16 mouse cellular contexts compared by ENCODE assay signal in genomic region chr4:109984496-109985423, GRCm38 (mm10). TPM values are rescaled to one million over a fixed set of nuclear protein-coding genes. Genes with fewer than 3 reads are reported as not detected.
DNase-seq lines count a peak whose midpoint lies in the region; ATAC-seq lines count a peak whose summit lies in the region.
"Had no signal": no experiment of that assay in that cellular context is flagged by ENCODE, and none has a peak within 500 bp of the region (broad histone marks: within the 10 kb centered on the region; RNA-seq: fewer than 3 reads in every experiment).

No protein-coding gene starts in this region.

- WGBS in midbrain, embryonic 10.5 days = 1% methylated on average over 38 of the region's 38 CpGs
- 2% methylated on average over 38 of the region's 38 CpGs for WGBS in midbrain, embryonic 15.5 days
- WGBS in forebrain, embryonic 15.5 days = 3% methylated on average over 38 of the region's 38 CpGs

- peak; percentile 59 for DNase-seq in midbrain, embryonic 10.5 days (ENCODE audit: low spot score)
- DNase-seq in embryo, embryonic 9.5 days (ENCODE audit: extremely low spot score) = peak; percentile 30
- DNase-seq in retina, embryonic 14.5 days (ENCODE audit: low spot score) = peak; percentile 18
- DNase-seq in cerebellum, postnatal 25 days = no peak
- DNase-seq in right cerebral cortex, postnatal 14 days = no peak
- DNase-seq: adrenal gland, adult 2 months; cerebellum, postnatal 36 days; layer of hippocampus, adult 9-11 months had no signal

- peaks cover 100% of the 10 kb centered on the region for H3K27me3 ChIP-seq in midbrain, embryonic 10.5 days (ENCODE audit: low read depth, poor library complexity, severe bottlenecking)
- peaks cover 82% of the 10 kb centered on the region for H3K27me3 ChIP-seq in midbrain, embryonic 15.5 days (replicated peaks)
- peaks cover 41% of the 10 kb centered on the region for H3K27me3 ChIP-seq in forebrain, embryonic 15.5 days
- H3K27me3 ChIP-seq: CH12.LX had no signal

- peak overlapping the region; percentile 75 for H3K27ac ChIP-seq in midbrain, embryonic 10.5 days (replicated peaks)
- H3K27ac ChIP-seq in midbrain, embryonic 15.5 days = no peak overlapping the region
- H3K27ac ChIP-seq in forebrain, embryonic 15.5 days (replicated peaks) = peak overlapping the region; percentile 68
- H3K27ac ChIP-seq: kidney, postnatal 0 days; limb, embryonic 15.5 days; lung, embryonic 15.5 days had no signal

- no peak overlapping the region for H3K4me2 ChIP-seq in midbrain, embryonic 15.5 days
- peak overlapping the region; percentile 75 for H3K4me2 ChIP-seq in forebrain, embryonic 15.5 days (replicated peaks)

- ATAC-seq in midbrain, embryonic 15.5 days (replicated peaks) = no peak
- ATAC-seq in forebrain, embryonic 15.5 days (replicated peaks) = no peak

- H3K9me3 ChIP-seq in midbrain, embryonic 10.5 days (replicated peaks) = no peaks in the 10 kb centered on the region
- no peaks in the 10 kb centered on the region for H3K9me3 ChIP-seq in midbrain, embryonic 15.5 days
- H3K9me3 ChIP-seq in forebrain, embryonic 15.5 days = no peaks in the 10 kb centered on the region
- H3K9me3 ChIP-seq: limb, embryonic 15.5 days; lung, embryonic 15.5 days had no signal

- H3K36me3 ChIP-seq in midbrain, embryonic 10.5 days = peaks cover 18% of the 10 kb centered on the region
- H3K36me3 ChIP-seq in midbrain, embryonic 15.5 days (replicated peaks) = no peaks in the 10 kb centered on the region
- H3K36me3 ChIP-seq in forebrain, embryonic 15.5 days = no peaks in the 10 kb centered on the region
- H3K36me3 ChIP-seq: limb, embryonic 15.5 days; lung, embryonic 15.5 days had no signal

- no peak overlapping the region for H3K9ac ChIP-seq in midbrain, embryonic 15.5 days
- H3K9ac ChIP-seq in forebrain, embryonic 15.5 days (replicated peaks) = peak overlapping the region; percentile 45
- H3K9ac ChIP-seq: limb, embryonic 15.5 days; lung, embryonic 15.5 days had no signal

- peak overlapping the region; percentile 63 for H3K4me3 ChIP-seq in midbrain, embryonic 10.5 days
- H3K4me3 ChIP-seq in midbrain, embryonic 15.5 days = no peak overlapping the region
- H3K4me3 ChIP-seq in forebrain, embryonic 15.5 days = peak overlapping the region; percentile 55
- H3K4me3 ChIP-seq: erythroblast, embryonic 14.5 days had no signal

- peaks cover 51% of the 10 kb centered on the region for H3K4me1 ChIP-seq in midbrain, embryonic 10.5 days
- peaks cover 21% of the 10 kb centered on the region for H3K4me1 ChIP-seq in midbrain, embryonic 15.5 days
- H3K4me1 ChIP-seq in forebrain, embryonic 15.5 days = peaks cover 49% of the 10 kb centered on the region

RNA-seq across cellular contexts. Expression of gene Dmrta2, which starts 6.9 kb away (rescaled TPM):
- 2.3 and 2.4 TPM in 2 replicates for polyA plus RNA-seq in midbrain, embryonic 10.5 days (2016; fragmentation: Nextera tagmentation; extraction: Ambion mirVana)
- polyA plus RNA-seq in midbrain, embryonic 15.5 days (2015; fragmentation: Nextera tagmentation; extraction: Ambion mirVana) = 1.1 and 1.6 TPM in 2 replicates
- 3.2 and 4.4 TPM in 2 replicates for polyA plus RNA-seq in forebrain, embryonic 15.5 days (2015; fragmentation: Nextera tagmentation; extraction: Ambion mirVana)
- polyA plus RNA-seq: heart, embryonic 14.5 days had no signal

Comparison
In these comparisons a context has a peak if more than half of its experiments do, and no peak if none do; other contexts are left out.
1. DNase-seq: peak in midbrain, embryonic 10.5 days (single experiment), embryo, embryonic 9.5 days (single experiment) and retina, embryonic 14.5 days (single experiment); none in cerebellum, postnatal 25 days (0 of 2) and right cerebral cortex, postnatal 14 days (single experiment).